Mouse (Mus musculus): ENCODE data around the gene AC134908.4. TPM values are rescaled to one million over a fixed set of nuclear protein-coding genes. Genes with fewer than 3 reads are reported as not detected.
A peak's percentile ranks its signal among the peaks of the same experiment; 100 is the strongest.

The AC134908.4 gene
- polyA plus RNA-seq (2016; fragmentation: Nextera tagmentation; extraction: Ambion mirVana) = not detected in 2 replicates

- no peaks in the 10 kb centered on the region for H3K27me3 ChIP-seq
- peak within 1 kb of the TSS; percentile 75 for H3K9ac ChIP-seq (replicated peaks)
- H3K9me3 ChIP-seq = no peaks in the 10 kb centered on the region
- peak within 1 kb of the TSS; percentile 80 for H3K4me3 ChIP-seq
- no peak for ATAC-seq (ENCODE audit: low FRiP score, low read depth)
- no peaks in the 10 kb centered on the region for H3K36me3 ChIP-seq
- WGBS = under 1% methylated on average over 6 of the region's 6 CpGs
- H3K4me2 ChIP-seq (replicated peaks) = peak within 1 kb of the TSS; percentile 92
- peaks cover 61% of the 10 kb centered on the region for H3K4me1 ChIP-seq
- peak within 1 kb of the TSS; percentile 93 for H3K27ac ChIP-seq (replicated peaks)
Observed at GRCm38 (mm10) chr17:25795609-25796092, at the start of gene AC134908.4. AC134908.4 (minus strand) TSS chr17:25795659.

- Histone ChIP-seq H3K27ac (replicated peaks) (peak within 1 kb of the TSS; percentile 60), H3K4me2 (replicated peaks) (peak within 1 kb of the TSS; percentile 89), H3K4me3 (peak within 1 kb of the TSS; percentile 88), H3K36me3 (peaks cover 53% of the 10 kb centered on the region), H3K9ac (replicated peaks) (peak within 1 kb of the TSS; percentile 84), H3K27me3 (no peaks in the 10 kb centered on the region), H3K4me1 (peaks cover 19% of the 10 kb centered on the region), H3K9me3 (no peaks in the 10 kb centered on the region)
- peak; percentile 90 for ATAC-seq (ENCODE audit: low FRiP score, low read depth)
- WGBS = 3% methylated on average over 19 of the region's 21 CpGs
Observed at GRCm38 (mm10) chr17:25844396-25844901, 49.0 kb upstream of the AC134908.4 start, which contains the start of gene Rhot2. Rhot2 (minus strand) TSS chr17:25844851.

GRCm38 (mm10) chr17:25843636-25844395 is 48.4 kb upstream of the AC134908.4 start:
- H3K9ac ChIP-seq (replicated peaks) = peak overlapping the region; percentile 84
- H3K4me2 ChIP-seq (replicated peaks) = peak overlapping the region; percentile 89
- no peaks in the 10 kb centered on the region for H3K9me3 ChIP-seq
- H3K4me3 ChIP-seq = peak overlapping the region; percentile 88
- H3K27ac ChIP-seq (replicated peaks) = peak overlapping the region; percentile 60
- peaks cover 20% of the 10 kb centered on the region for H3K4me1 ChIP-seq
- H3K27me3 ChIP-seq = no peaks in the 10 kb centered on the region
- WGBS = 3% methylated on average over 36 of the region's 38 CpGs
- peaks cover 59% of the 10 kb centered on the region for H3K36me3 ChIP-seq
- ATAC-seq (ENCODE audit: low FRiP score, low read depth) = no peak; the same call in 1 of the 2 replicates

GRCm38 (mm10) chr17:25843122-25843521 is 47.7 kb upstream of the AC134908.4 start:
- H3K9ac ChIP-seq (replicated peaks) = peak overlapping the region; percentile 84
- H3K9me3 ChIP-seq = no peaks in the 10 kb centered on the region
- H3K27ac ChIP-seq (replicated peaks) = no peak overlapping the region
- H3K27me3 ChIP-seq = no peaks in the 10 kb centered on the region
- peaks cover 58% of the 10 kb centered on the region for H3K36me3 ChIP-seq
- no peak for ATAC-seq (ENCODE audit: low FRiP score, low read depth)
- H3K4me2 ChIP-seq (replicated peaks) = peak overlapping the region; percentile 89
- H3K4me1 ChIP-seq = peaks cover 23% of the 10 kb centered on the region
- WGBS = 93% methylated on average over 4 of the region's 4 CpGs
- peak overlapping the region; percentile 88 for H3K4me3 ChIP-seq

- no peak overlapping the region for H3K27ac ChIP-seq (replicated peaks)
- H3K27me3 ChIP-seq = no peaks in the 10 kb centered on the region
- H3K4me2 ChIP-seq (replicated peaks) = no peak overlapping the region
- no peak overlapping the region for H3K4me3 ChIP-seq
- H3K36me3 ChIP-seq = peaks cover 54% of the 10 kb centered on the region
- no peak for ATAC-seq (ENCODE audit: low FRiP score, low read depth)
- H3K9ac ChIP-seq (replicated peaks) = no peak overlapping the region
- WGBS = 85% methylated on average over 3 of the region's 3 CpGs
- H3K9me3 ChIP-seq = no peaks in the 10 kb centered on the region
- peaks cover 29% of the 10 kb centered on the region for H3K4me1 ChIP-seq
Observed at GRCm38 (mm10) chr17:25842509-25842908, 47.0 kb upstream of the AC134908.4 start.

- ATAC-seq (ENCODE audit: low FRiP score, low read depth) = no peak
- Histone ChIP-seq H3K27ac (replicated peaks) (no peak within 1 kb of the TSS), H3K9ac (replicated peaks) (no peak within 1 kb of the TSS), H3K4me3 (no peak within 1 kb of the TSS), H3K4me1 (peaks cover 41% of the 10 kb centered on the region), H3K9me3 (no peaks in the 10 kb centered on the region), H3K4me2 (replicated peaks) (no peak within 1 kb of the TSS), H3K36me3 (peaks cover 52% of the 10 kb centered on the region), H3K27me3 (no peaks in the 10 kb centered on the region)
- 98% methylated on average over 22 of the region's 22 CpGs for WGBS
Observed at GRCm38 (mm10) chr17:25841117-25841880, 45.8 kb upstream of the AC134908.4 start, which contains the start of gene Gm20683. Gm20683 (minus strand) TSS chr17:25841763.

- no peak for ATAC-seq (ENCODE audit: low FRiP score, low read depth)
- no peak overlapping the region for H3K4me2 ChIP-seq (replicated peaks)
- H3K9me3 ChIP-seq = no peaks in the 10 kb centered on the region
- H3K27ac ChIP-seq (replicated peaks) = no peak overlapping the region
- peaks cover 45% of the 10 kb centered on the region for H3K36me3 ChIP-seq
- H3K4me3 ChIP-seq = no peak overlapping the region
- no peak overlapping the region for H3K9ac ChIP-seq (replicated peaks)
- H3K4me1 ChIP-seq = peaks cover 49% of the 10 kb centered on the region
- H3K27me3 ChIP-seq = no peaks in the 10 kb centered on the region
- WGBS = 92% methylated on average over 6 of the region's 6 CpGs
Observed at GRCm38 (mm10) chr17:25840519-25840918, 45.1 kb upstream of the AC134908.4 start.

GRCm38 (mm10) chr17:25839455-25840235 is 44.2 kb upstream of the AC134908.4 start:
- no peaks in the 10 kb centered on the region for H3K27me3 ChIP-seq
- no peak overlapping the region for H3K27ac ChIP-seq (replicated peaks)
- peaks cover 48% of the 10 kb centered on the region for H3K36me3 ChIP-seq
- H3K4me1 ChIP-seq = peaks cover 53% of the 10 kb centered on the region
- no peak overlapping the region for H3K9ac ChIP-seq (replicated peaks)
- H3K9me3 ChIP-seq = no peaks in the 10 kb centered on the region
- no peak overlapping the region for H3K4me2 ChIP-seq (replicated peaks)
- ATAC-seq (ENCODE audit: low FRiP score, low read depth) = no peak
- 85% methylated on average over 14 of the region's 14 CpGs for WGBS
- no peak overlapping the region for H3K4me3 ChIP-seq

GRCm38 (mm10) chr17:25838904-25839303 is 43.4 kb upstream of the AC134908.4 start:
- Histone ChIP-seq H3K4me3 (no peak overlapping the region), H3K4me2 (replicated peaks) (no peak overlapping the region), H3K27ac (replicated peaks) (no peak overlapping the region), H3K4me1 (peaks cover 57% of the 10 kb centered on the region), H3K9me3 (no peaks in the 10 kb centered on the region), H3K36me3 (peaks cover 48% of the 10 kb centered on the region), H3K9ac (replicated peaks) (no peak overlapping the region), H3K27me3 (no peaks in the 10 kb centered on the region)
- ATAC-seq (ENCODE audit: low FRiP score, low read depth) = no peak
- WGBS = 90% methylated on average over 4 of the region's 4 CpGs

- H3K4me1 ChIP-seq = peaks cover 53% of the 10 kb centered on the region
- 23% methylated on average over 3 of the region's 3 CpGs for WGBS
- H3K4me3 ChIP-seq = peak overlapping the region; percentile 39; the same call in 1 of the 2 replicates
- H3K4me2 ChIP-seq (replicated peaks) = peak overlapping the region; percentile 65
- peaks cover 47% of the 10 kb centered on the region for H3K36me3 ChIP-seq
- H3K9me3 ChIP-seq = no peaks in the 10 kb centered on the region
- H3K9ac ChIP-seq (replicated peaks) = peak overlapping the region; percentile 65; the same call in 1 of the 2 replicates
- peak overlapping the region; percentile 67 for H3K27ac ChIP-seq (replicated peaks)
- ATAC-seq (ENCODE audit: low FRiP score, low read depth) = no peak
- no peaks in the 10 kb centered on the region for H3K27me3 ChIP-seq
Observed at GRCm38 (mm10) chr17:25837533-25837932, 42.1 kb upstream of the AC134908.4 start.

GRCm38 (mm10) chr17:25837076-25837410 is 41.6 kb upstream of the AC134908.4 start, which contains the start of gene Rhbdl1:
Rhbdl1 (minus strand) TSS chr17:25837295.
- Histone ChIP-seq H3K9me3 (no peaks in the 10 kb centered on the region), H3K4me1 (peaks cover 55% of the 10 kb centered on the region), H3K36me3 (peaks cover 42% of the 10 kb centered on the region), H3K27ac (replicated peaks) (peak within 1 kb of the TSS; percentile 67), H3K4me3 (peak within 1 kb of the TSS; percentile 39), H3K4me2 (replicated peaks) (peak within 1 kb of the TSS; percentile 65), H3K27me3 (no peaks in the 10 kb centered on the region), H3K9ac (replicated peaks) (peak within 1 kb of the TSS; percentile 65)
- under 1% methylated on average over 22 of the region's 29 CpGs for WGBS
- peak; percentile 20; the same call in 1 of the 2 replicates for ATAC-seq (ENCODE audit: low FRiP score, low read depth)
